Mouse (Mus musculus) lung, postnatal 25 days (tissue): ENCODE data around the gene Dennd1b.

Source experiments
- DNase-seq: peaks from one replicate; pipeline ENCODE4 v3.0.0; 2022; ENCODE audit warnings: low spot score

Gene Dennd1b

DNA sequence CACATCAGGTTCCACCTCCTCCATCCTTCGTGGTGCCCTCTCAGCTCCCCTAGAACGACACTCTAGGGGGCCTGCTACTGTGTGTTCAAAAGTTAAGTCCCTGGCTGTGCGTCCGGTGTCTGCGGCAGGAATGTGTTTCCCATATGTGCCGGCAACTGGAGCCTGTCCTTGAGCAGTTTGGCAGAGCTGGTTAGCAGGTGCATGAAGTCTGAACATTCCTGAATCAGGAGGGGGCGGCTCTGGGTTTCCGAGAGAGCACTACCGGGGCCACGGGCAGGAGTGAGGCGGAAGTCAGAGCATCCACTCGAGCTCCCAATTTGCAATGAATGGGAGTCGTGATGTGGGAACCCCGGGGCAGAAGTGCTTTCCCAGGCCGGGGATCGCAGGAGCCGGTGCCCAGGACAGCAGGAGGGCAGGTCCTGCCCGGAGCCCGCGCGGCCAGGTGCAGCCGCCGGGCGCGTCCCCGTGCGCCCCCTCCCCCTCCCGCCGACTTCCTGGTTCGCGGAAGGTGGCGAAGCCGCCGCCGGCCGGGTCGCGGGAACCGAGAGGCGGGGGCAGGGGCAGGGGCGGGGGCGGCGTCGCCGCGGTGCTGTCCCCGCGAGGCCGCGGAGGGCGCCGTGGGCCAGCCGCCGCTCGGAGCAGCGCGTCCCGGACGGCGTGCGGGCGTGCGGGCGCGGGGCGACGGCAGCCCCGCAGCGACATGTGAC, at the start of gene Dennd1b:
Gene Dennd1b (plus strand): TSS at position 275 of the 707 bp plus-strand sequence.
- DNase-seq, result peak; percentile 54

DNA sequence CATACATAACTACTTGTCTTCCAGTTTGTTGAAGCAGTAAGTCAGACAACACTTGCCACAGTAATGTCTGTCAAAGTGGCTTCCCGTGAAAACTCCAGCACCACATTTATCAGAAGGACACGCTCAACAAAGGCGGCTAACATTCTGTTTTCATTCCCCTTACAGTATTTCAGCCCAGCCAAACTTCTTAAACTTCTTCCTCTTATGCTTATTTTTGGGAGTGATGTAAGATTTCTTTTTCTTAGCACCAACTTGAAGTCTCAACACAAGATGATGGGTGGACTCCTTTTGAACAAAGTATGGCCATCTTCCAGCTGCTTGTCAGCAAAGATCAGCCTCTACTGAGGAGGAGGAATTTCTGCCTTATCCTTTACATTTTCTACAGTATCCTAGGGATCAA, 47.6 kb upstream of the Dennd1b start:
- DNase-seq, result no peak

DNA sequence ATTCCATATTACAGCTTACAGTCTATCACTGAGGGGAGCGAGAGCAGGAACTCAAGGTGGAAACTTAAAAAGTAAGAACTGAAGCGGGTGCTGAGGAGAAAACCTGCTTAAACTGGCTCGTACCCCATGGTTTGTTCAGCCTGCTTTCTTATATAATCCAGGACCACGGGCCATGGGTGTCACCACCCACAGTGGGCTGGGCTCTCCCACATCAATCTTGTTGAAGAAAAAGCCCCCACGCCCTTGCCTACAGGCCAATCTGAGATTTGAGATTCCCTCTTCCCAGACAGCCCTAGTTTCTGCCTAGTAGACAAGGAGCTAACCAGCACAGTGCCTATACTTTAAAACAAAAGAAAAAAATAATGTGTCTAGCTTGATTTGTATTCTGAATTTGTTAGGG, 43.6 kb upstream of the Dennd1b start:
- no peak for DNase-seq

DNA sequence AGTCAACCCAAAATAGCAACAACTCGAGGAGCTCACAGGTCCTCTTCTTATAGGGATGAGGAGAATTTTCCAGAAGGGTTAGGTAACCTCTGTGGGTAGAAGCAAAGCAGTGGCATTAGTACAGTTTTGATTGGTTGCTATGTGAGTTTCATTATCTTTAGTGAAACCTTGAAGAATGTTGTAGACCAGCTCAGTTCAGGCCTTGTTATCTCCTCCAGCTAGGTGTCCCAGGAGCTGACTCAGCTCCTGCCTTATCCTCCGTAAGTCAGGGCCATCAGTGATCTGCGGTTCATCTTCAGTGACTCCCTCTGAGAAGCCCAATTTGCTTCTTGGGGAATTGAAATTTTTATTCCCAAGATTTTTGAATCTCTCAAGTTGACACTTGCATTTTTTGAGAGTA, 43.2 kb upstream of the Dennd1b start:
- DNase-seq, result no peak

DNA sequence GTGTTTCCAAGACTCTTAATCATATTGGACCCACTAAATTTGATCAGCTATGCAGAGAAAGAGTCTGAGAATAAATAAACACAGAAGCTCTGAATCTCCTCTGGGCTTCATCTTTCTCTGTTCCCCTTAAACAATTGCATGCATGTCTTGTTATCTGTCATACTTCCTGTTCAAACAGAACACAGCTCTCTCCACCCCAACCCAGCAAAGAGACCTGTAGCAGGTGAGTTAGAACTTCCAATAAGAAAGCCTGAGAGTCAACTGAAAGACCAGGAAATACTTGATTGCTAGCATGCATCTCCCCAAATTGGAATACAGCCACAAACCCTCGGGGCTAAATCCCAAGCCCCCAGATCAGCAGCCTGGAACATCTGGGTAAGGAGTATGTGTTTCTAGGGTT, 42.4 kb upstream of the Dennd1b start:
- DNase-seq, result no peak

DNA sequence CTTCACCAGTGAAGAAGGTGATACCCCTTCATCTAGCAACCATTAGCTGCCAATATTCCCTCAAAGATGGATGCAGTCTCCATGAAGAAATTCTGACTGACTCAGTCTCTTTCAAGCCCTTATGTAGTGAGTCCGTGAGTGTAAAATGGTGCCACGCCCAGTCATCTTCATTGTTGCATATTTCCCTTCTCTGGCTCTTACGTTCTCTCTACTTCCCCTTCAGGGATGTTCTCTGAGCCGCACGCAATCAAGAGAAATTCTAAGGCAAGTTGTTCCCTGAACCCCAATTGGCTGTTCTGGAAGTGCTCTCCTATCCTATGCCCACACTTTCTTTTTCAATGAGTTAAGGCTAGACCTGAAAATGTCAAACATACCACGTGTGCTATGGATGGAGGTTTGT, 40.3 kb upstream of the Dennd1b start:
- no peak for DNase-seq

DNA sequence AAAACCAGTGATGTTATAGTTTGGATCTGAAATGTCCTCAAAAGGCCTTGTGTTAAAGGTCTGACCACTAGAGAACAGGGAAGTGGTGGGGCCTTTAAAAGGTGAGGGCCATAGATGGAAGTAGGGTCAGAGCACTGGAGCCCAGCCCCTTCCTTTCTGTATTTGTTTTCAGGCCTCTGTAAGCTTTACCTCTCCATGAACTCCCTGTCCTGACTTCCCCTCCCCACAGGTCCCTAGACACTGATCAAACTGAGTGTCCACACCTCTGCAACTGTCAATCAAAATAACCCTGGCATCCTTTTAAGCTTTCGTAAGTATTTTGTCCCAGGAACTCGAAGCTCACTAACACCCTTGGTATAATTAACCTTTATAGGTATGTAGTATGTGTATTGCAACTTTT, 39.0 kb upstream of the Dennd1b start:
- DNase-seq, result no peak

DNA sequence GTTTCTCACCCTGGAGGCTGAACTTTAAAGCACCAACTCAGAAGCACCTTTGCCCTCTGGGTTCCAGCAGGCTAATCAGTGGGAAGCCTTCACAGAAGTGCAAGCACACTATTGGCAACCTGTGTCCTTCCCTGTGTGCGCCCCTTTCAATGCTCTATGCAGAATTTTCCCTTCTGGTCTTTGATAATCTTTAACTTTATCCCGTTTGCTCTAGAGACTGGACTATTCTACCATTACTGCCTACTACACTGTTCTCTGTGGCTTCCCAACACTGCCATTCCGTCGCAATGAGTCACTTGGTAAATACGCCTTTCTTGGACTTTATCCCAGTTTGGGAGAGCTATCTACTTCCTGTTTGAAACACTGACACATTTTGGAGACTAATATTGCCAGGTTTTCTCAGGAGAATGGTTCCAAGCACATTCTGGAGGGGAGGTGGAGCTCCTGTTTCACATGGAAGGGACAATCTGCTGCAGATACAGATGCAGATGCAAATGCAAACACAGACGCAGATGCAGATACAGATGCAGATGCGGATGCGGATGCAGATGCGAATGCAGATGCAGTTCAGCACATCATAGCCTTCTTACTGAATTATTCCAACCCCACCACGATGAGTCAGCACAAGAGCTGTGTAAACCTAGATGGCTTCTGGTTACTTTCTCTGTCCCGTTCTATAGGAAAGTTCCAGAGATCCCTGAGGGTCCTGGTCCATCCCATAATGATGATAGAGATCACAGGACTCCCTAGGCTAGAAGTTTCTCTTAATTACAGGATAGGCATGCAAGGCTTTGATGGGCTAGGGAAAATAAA, 34.4 kb upstream of the Dennd1b start:
- peak; percentile 89 for DNase-seq

DNA sequence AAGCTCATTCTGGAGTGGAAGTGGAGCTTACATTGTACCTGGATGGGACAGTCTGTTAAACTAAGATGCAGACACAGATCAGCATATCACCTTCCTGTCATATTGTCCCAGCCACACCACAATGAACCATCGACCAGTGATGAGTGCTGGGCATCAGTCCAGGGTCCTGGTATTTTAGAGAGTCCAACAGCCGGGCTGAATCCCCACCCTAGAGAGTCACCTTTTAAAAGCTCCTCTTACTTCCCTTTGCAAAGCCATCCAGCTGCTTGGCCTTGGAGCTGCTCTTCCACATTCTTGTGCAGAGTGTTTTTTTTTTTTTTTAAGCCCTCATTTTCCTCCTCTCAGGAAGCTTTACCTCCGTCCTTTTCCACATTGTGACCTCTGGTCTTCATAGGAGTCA, 33.2 kb upstream of the Dennd1b start:
- DNase-seq, result no peak

DNA sequence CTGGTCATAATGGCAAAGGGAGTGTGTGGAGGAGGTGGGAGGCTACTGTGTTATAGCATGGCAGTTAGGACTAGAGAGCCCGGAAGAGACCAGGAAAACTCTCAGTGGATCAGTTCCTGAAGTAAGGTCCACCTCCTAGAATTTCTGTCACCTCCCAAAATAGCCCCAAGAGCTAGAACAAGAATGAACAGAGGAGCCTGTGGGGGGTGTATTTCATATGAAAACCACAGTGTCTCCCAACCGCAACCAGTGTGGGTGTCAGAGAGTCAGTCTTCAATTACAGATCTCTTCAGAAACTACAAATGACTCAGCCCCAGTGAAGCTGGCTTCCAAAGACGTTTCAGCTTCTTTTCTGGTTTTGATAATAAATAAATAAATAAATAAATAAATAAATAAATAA, 32.4 kb upstream of the Dennd1b start:
- no peak for DNase-seq

DNA sequence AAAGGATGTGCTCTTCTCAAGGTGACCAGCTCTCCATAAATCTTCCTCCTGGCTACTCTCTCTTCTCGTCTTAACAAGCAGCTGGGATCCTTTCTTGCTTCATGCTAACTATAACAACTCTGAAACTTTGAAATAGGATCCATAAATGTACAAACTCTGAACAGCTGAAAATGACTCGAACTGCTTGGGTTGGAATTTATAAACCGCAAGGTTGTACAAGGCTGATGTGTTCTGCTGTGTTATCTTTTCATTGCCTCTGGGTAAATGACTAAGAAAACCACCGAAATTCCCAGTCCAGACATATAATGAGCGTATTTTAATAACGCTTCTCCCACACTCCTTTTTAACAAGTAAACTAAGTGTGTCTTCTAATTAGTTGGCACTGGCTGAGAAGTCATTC, 27.1 kb upstream of the Dennd1b start:
- no peak for DNase-seq

DNA sequence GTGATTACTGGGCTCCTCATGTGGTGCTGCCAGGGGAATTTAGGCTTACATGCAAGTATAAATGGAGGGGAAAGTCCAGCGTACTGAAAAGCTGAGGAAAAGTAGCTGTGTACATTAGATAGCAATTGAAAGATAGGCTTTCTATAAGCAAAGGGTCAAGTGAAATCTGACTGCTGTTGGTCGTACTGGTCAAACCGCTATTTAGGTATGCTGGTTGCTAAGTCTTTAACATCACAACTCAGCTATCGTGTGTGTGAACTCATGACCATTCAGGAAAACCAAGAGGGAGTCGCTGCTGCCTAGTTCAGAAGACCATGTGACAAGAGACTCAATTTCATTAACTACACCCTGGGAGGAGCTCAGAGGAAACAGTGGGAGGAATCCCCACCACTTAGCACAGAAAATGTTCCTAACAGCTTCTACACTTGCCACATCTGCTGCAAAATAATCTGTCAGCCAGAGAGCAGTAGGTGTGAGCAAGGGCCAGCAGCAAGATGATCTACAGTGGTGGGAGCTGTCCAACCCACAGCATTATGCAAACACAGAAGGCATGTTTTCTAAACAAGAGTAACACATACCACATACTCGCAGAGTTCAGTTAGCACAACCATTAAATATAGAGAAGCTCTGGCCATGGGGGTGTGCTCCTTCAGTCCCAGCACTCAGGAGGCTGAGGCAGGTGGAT, 25.4 kb upstream of the Dennd1b start:
- no peak for DNase-seq

DNA sequence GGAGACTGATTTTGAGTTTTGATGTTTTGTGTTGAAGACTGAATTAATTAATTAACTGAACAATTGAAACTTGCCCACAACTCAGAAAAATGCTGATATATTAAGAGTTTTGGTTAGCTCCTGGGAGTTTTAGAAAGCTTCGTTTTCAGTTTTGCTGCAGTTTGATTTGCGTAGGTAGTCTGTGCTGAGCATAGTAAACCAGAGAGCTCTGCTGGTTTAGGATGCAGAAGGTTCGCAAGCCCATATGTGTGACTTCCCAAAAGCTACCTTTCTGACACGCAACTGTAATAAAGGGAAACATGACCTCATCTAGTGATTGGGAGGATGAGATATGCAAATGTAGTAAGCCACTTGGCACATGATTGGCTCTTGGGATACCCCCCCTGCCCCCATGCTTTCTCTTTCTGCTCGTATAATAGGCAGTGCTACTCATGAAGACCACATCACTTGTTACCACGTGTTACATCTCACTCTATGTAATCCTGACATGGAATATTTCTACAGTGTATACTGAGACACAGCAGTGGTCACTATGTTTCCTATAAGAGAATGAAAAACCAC, 23.6 kb upstream of the Dennd1b start:
- DNase-seq, result no peak

DNA sequence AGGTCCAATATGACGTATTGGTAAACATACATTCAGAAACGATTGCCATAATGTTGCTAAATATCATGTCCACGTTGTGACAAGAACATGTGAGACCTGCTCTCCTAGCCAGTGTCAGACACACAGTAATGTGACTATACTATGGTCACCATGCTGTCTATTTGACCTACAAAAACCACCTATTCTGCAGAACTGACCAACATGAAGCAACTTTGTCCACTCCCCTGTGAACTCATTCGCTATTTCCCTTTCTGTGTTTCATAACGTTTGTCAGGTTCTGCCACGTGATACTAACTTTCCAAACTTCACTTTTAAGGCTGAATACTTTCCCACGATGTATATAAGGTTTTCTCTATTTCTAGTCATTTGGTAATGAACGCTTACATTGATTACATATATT, 22.8 kb upstream of the Dennd1b start:
- DNase-seq, result no peak

DNA sequence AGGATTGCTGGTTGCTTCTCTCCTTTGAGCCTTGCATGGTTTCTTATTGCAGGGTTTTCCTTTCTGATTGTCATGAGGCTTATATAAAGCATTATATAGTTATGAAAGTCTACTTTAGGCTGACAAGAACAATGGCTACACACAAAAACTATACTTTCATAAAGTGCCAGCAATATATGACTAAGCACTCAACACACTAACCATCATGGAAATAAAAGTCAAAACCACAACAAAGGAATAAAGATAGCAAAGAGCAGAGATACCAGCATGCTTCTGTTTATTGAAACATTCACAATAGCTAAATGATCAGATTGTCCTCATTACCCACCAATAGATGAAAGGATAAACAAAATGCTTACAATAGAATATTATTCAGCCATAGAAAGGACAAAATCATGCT, 11.1 kb upstream of the Dennd1b start:
- no peak for DNase-seq

DNA sequence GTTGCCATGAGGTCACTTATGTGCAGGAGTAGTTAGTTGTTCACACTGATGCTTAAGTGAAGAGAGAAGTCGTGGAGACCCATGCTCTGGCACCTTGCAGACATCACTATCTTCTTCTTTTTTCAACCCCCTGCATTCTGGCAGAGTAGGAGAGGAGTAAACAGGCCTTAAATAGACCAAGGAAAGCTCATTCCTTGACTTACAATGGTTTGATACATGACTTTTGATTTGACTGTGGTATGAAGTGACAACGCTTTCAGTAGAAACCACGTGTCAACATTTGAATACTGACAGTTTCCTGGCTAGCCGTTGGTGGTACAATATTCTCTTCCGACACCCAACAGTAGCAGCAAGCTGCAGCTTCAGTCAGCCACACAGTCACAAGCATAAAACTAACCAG, 8.3 kb upstream of the Dennd1b start:
- no peak for DNase-seq

DNA sequence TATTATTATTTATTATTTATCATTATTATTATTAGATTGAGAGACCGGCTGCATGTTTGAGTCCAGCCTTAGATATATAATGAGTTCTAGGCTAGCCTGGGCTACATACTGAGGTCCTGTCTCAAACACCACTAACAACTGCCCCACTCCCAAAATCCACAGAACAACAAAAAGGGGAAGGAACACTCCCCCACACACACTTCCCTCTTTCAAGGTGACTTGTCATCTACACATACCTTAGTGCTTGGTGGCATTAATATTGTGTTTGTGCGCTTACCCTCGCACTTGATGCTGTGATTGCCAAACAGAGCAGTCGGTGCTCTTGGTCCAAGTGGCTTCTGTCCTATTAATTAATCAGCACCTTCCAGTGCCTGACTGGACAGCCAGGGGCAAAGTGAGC, 7.8 kb upstream of the Dennd1b start:
- no peak for DNase-seq

DNA sequence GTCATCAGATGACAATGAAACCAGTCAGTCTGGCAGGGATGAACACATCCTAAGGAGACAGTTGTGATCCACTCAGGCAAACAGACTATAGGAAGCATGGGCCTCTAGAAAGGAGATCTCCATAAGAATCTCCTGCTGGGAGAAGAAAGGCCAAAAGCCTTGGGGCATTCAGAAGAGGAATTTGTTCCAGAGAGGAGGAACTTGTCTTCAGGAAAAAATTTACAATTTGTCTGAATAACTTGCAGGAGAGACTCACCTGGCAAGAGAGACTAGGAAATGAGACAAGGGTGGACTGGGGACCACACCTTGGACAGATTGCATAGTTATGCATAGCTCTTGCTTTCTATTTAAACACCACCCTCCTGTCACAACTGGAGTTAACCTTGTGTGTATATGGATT, 6.7 kb upstream of the Dennd1b start:
- DNase-seq, result no peak

DNA sequence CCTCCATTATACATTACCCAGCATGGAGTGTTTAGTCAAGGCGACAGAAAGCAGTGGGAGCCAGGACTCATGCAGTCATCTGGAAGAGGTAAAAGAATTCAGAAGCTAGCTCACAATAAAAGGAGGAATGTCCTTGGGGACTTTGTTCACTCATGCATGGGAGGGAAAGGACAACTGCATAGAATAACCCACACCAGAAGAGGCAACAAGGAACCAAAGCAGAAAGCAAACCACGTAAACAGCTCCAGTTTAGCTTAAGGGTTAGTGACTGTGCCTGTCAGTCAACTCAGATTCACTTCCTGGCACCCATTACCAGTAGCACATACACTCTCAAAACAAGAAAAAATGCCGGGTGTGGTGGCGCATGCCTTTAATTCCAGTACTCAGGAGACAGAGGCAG, 6.1 kb upstream of the Dennd1b start:
- no peak for DNase-seq

DNA sequence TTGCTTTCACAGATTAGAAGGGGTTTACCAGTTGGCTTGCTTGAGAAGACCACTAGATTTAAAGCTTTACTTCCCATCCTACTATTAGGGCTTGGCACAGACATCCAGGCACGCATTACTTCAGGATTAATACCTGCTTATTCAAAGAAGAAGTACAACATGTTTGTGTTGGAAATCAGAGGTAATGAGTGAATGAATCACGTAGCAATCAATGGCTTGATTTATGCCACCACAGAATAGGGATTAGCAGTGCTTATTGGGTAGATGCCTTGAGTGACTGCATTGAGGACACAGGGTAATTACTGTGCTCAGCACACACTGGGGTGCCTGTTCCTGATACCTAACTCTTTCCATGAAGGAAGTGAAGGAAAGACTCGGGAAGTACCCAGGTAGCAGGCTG, 4.4 kb upstream of the Dennd1b start:
- no peak for DNase-seq

DNA sequence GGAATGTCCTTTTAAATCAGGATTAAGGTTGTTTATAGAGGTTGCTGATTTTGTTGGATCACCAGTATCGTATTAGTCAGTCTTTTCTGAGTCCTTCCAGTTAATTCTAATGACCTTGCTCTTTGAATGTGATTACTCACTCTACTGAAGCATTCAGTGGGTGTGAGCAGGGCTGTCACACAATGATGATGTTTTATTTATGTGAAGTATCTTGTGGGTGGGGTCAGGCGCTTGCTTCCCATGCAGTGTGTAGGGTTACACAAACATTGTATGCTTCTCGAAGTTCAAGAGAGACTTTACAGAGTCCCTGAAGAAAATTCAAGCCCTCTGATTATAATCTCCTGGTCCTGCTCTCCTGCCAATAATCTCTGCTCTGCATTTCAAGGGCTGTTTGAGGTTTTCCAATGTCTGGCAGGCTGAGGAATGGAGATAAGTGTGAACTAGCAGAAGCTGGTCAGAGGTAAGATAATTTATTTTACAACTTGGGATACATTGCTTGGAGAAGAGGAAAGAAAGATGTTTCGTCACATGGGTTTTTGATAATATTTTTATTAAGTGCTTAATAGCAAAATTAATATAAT, 3.2 kb upstream of the Dennd1b start:
- DNase-seq, result no peak

DNA sequence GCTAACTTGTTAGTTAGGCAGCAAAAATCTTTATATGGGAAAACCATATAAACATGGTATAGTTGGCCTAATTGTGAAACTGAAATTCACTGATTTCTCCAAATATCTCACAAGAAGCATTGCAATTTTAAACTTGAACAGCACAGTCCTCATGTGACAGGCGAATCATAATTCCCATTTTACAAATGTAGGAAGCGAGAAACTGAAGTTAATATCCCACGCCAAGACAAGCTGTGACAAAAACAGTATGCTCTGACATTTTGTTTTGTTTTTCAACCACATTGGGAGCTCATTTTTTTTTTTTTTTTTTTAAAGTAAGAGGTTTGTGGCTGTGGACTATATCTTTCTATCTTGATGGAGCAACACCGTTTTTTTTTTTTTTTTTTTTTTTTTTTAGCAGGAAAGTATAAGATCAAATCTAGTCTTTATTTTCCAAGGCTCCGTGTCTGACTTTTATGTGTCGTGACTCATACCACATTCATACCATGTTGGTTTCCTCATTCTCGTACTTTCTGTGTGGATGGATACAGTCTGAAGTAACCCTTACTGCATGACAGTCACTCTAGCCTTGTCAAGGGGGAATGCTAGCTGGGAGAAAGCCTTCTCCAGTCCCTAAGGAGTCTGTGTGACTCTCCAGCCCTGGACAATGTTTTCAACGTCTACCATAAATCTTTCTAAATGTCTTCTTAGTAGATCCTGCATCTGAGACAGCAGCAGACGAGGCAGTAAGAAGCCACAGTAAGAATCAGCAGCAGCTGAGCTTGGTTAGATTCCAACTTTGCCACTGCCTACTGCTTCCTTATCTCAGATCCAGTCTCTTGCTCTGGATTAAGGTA, 751 bp upstream of the Dennd1b start:
- no peak for DNase-seq
